Mouse (Mus musculus) cerebellum, postnatal 10 days (tissue): ENCODE data around the gene Fn3krp.

Experiments used
- DNase-seq, 2 experiments: peaks; one replicate each; pipeline ENCODE4 v3.0.0; 2021; ENCODE audit warnings: mixed read lengths in 2 of 2

The Fn3krp gene

DNA sequence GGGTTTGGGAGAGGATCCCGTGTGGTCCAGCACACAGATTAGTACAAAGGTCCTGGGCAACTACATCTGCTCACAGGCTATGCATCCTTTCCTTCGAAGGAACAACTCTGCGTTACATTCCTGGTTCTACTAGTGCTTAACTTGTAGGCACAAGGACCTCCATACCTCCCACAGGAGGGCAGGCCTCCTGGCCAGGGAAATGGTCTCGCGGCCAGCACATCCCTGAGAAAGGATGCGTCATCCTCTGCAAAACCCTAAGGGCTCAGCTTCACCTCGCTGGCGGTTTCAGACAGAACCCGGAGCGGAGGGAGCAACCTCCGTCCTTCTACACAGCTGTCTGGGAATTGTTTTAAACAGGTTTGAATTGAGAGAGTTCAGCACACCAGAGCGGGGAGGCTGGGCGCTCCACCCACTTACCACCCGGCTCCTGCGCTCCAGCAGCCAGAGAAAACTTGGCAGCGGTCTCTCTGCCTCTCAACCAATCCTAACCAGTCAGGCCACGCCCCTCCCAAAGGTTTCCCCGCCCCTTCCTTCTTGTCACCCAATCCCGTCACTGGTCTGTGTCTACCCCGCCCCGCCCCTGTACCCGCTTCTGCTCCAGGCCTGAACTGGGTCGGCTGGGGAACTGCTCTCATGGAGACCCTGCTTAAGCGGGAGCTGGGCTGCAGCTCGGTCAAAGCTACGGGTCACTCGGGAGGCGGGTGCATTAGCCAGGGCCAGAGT is at the start of gene Fn3krp:
Gene Fn3krp (plus strand): TSS at position 572 of the 723 bp plus-strand sequence.
- DNase-seq: peak; percentile 100

DNA sequence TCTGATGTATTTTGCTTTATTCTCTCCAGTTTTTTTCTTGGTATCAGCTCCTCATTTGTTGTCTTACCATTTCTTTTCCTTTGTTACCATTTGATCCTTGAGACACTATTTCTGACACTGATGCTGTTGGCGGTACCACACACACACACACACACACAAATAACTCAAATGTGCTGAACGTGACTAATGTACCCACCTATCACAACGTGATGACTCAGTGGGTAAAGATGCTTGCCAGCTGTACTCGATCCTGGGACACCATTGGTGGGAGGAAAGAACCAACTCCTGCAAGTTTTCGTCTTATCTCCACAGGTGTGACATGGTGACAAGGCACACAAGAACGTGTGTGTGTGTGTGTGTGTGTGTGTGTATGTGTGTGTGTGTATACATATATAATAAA is 47.9 kb upstream of the Fn3krp start:
- no peak for DNase-seq

DNA sequence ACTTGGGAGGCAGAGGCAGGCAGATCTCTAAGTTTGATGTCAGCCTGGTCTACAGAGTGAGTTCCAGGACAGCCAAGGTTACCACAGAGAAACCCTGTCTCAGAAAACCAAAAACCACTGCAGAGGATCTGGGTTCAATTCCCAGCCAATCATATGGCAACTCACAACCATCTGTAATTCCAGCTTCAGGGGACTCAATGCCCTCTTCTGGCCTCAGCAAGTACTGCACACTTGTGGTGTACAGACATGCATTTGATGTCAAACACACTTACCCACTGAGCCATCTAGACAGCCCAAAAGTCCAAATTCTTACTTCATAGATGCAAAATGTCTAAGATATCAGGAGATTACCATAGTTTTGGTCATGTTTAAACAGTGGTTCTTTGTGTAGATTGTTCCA is 42.6 kb upstream of the Fn3krp start:
- DNase-seq: no peak

DNA sequence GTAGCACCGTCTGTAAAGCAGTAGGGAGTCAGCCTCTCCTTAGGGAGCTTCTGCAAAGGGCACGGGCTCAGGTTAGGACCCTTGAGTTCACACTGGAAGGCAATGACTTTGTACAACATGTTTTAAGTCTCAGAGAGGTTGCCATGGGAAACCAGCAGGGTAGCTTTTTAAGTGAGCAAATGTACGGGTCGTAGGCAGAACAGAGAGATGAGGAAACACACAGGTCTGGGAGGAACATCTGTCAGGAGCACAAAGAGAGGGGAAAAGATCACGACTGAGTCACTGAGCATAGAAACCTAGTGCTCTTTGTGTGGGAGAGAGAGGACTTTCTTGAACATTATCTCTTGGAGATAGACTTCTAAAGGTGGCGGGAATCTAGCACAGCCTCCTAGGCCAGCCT is 40.9 kb upstream of the Fn3krp start:
- no peak for DNase-seq

DNA sequence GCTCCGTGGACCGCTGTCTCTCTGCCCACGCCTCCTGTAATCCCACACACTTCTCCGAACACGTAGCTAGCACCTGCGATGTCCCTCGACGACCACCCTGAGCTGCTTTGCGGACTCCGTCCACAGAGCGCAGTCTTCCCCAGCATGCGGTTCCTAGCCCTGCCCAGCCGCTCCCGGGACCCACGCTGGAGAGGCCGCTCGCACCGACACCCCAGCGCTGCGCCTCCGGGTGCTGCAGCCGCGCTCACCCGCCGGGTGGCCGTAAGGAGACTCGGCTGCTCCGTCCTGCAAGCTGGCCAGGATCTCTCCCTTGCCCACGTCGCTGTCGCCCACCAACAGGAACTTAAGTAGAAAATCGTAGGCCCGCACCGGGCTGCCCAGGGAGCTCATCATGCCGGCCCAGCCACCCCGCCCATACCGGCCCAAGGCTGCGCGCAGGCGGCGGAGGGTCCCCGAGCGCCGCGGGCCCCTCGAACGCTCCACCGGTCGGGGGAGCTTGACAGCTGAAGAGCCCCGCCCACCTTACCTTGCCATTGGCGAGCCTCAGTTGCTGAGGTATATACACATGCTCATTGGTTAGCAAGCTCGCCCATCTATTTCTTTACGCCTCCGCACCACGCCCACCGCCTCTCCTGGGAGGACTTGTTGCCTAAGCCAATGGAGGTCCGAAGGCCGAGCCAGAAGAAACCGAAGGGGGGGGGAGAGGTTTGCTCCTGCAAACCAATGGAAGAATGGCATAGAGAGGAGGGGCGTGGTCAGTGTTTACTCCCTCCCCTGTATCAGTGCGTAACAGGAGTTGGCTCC is 33.2 kb upstream of the Fn3krp start, which contains the start of gene Rab40b:
Gene Rab40b (minus strand): TSS at position 502 of the 804 bp plus-strand sequence.
- DNase-seq: peak; percentile 95 to 96

DNA sequence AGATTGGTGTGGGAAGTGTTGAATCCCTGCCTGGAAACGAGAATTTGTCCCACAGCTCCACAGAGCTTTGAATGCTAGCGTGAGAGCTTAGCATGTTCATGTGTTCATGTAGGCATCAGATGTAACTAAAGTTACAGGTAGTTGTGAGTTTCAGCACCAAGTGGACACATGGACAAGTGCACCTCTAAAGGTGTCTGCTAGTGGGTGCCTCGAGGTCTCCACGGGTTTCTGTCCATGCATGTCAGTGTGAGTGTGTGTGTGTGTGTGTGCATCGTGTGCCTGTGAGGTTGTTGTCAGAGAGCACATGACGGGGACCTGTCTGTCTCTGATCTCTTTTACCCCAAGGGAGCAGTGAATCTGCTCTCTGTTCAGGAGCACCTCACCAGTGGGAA is 32.7 kb upstream of the Fn3krp start:
- DNase-seq: no peak

DNA sequence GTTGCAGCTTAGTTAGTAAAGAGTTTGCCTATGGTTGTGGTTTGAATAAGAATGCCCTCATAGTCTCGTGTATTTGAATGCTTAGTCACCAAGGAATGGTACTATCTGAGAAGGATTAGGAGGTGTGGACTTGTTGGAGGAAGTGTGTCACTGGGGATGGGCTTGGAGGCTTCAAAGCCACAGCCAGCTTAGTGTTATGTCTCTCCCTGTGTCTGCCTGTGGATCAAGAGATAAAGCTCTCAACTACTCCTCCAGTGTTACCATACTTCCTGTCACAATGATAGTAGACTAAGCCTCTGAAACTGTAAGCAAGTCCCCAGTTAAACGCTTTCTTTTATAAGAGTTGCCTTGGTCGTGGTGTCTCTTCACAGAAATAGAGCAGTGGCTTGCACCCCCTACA is 30.4 kb upstream of the Fn3krp start:
- no peak for DNase-seq

DNA sequence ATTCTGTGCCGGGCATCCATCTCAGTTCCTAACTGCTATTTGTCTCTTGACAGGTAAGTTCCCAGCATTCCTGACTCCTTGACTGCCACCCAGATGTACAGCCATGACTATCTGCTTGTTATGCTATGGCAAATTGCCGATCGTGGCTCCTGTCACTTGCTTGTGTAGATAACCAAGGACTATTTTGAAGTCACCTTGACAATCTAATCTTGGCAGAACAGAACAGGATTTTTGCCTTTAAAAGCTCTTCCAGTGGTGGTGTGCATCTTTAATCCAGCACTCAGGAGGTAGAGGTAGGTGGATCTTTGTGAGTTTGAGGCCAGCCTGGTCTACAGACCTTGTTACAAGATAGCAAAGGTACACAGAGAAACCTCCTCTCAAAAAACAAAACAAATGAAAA is 28.8 kb upstream of the Fn3krp start:
- no peak for DNase-seq

DNA sequence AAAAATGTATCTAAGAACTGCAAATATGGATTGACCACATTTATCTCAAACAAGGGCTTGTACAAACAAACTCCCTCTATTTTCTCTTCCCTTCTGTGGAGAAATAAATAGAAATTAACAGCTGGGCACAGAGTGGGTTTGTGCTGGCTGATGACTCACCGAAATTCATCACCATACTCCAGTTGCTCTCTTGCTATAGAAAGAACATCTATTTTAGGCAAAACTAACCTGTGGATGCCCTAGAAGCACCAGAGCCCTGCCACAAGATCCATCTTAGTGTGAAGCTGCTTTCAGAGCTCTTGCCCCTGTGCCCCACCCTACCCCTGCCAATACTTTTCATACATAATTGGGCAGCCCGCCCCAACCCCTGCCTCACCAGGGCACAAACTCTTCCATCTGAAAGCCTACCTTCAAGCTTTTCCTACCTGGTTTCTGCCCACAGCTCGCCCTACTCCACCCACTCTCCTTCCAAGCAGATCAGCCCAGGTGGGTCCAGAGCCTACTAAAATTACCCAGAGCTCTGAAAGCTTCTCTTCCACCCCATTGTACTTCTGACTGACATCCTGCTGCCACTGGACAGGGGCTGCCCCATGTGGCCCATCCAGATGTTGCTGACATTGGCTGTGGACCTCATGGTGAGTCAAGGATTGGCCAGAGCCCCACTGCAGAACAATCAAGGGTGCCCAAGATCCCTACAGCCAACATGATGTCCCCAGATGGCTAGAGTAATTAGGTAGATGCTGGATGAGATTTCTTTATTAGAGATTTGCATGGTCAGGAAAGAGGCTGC is 13.6 kb upstream of the Fn3krp start:
- DNase-seq: no peak

DNA sequence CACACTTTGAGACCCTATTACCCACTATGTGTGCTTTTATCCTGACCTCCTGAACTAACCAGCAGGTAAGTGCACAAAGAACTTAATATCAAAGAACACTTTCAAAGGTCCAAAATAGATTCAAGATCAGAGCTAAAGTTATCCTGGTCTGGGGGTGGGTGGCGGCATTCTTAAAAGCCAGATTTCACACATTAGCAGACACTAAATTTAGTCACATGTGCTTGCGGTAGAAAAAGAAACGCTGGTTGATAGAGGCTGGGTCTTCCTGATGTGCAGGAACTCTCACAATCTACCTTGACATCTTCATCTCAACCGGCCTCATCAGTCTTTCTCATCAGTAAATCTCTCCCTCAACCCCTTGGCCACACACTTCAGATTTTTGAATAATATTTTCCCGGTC is 6.4 kb upstream of the Fn3krp start:
- DNase-seq: no peak

DNA sequence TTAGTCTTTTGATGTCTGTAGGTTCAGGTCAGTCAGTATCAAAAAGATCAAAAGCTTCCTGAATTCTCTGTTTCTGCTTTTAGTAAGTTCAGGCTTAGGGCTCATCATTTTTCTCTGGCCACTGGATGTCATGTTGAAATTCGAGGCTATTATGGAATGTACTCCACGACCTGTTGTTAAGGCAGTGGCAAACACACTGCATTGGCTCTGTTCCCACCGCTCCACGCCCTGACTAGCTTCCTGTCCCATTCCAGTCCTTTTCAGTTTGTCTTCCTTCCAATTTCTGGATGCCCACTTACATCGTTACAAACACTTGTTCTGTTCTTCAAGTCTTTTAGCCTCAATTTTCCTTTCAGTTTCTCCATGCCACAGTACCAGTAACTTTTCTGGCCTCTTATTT is 5.8 kb upstream of the Fn3krp start:
- no peak for DNase-seq

DNA sequence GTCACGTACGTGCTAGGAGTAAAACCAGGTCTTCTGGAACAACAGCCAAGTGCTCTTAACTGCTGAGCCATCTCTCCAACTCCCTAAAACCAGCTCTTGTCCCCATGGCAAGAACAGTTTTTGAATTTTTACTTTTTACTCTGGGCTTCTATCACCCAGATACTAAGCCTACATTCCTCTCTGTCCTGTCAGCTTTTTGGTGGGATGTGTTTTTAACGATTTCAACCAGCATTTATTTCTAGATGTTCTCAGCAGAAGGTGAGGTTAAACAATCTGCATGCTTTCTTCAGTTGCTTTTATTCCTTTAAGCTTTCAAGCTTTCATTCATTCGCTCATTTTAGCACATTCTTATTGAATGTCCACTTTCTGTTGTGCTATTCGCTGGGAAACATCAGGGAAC is 3.2 kb upstream of the Fn3krp start:
- DNase-seq: no peak

DNA sequence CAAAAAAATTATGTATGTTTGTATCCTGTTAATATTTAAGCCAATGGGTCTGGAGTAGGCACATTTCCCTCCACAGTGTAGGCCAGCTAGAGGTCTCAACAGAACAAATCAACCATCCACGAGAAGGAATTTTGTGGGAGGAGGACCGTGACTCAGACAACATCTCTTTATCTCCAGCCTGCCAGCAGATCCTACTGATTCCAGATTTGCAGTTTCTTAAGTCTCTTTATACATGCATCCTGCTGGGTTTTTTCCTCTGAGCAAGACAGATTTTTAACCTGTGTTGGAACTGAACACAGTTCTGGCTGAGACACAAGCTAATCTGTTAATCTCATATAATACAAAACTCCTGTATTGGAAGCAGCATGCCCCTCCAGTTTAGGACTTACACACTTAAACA is 2.3 kb upstream of the Fn3krp start:
- no peak for DNase-seq

DNA sequence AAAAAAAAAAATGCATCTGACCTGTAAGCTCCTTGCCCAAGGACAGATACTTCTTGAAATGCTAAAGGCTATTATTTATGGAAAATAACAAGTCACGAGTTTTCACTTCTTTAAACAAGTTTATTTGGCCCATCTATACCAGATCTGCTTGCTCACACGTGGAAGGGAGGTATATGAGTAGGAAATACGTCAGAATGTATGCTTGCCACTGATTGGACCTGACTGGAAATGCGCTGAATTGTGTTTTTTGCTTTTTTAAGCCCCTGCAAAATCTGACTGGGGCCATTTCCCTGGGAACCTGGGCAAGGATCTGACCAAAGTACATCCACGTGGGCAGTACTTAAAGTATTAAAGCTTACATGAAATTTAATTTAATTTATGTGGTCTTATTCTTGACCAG is 822 bp upstream of the Fn3krp start:
- no peak for DNase-seq

DNA sequence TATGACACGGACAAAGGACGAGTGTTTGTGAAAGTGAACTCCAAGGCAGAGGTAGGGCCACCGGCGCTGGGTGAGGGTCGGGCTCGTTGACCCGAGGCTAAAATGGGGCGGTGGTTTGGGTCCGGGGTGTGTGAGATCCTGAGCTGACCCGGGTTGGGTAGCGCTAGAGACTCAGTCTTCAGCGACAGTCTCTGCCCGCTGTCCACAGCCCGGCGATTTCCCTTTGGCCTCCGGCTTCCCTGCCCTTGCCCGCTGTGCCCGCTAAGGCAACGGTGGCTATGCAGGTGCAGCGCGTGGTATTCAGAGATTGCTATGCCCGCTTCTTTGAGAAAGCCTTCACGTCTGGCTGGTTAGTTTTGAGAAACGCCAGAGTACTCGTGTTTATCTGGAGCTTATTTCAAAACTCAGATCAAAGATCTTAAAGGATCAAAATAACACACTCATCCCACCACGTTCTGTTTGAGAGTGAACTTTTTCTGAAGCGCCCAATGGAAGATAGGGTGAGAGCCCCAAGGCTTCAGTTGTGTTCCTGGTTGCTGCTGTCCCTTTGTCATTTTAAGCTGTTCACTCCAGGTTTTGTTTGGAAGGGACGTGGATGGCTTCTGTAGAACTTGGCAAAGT is 462 bp downstream of the Fn3krp start:
- DNase-seq: no peak

DNA sequence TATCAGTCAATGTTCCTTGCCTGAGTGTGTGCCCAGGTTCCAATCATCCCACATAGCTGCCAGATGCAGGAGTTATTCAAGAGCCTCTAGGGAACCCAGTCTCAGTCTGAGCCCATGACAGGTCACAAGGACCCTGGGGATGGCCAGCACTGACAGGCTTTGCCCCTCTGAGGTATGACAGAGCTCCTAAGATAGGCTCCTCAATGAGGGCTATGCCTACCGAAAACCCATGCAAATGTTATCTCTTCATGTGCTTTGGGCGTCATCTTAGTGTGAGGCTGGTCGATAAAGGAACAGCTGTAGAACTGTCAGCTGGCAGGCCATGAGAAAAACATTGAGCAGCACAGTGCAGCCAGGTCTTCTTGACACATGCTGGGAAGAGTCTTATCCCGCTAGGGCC is 12.2 kb downstream of the Fn3krp start:
- no peak for DNase-seq

DNA sequence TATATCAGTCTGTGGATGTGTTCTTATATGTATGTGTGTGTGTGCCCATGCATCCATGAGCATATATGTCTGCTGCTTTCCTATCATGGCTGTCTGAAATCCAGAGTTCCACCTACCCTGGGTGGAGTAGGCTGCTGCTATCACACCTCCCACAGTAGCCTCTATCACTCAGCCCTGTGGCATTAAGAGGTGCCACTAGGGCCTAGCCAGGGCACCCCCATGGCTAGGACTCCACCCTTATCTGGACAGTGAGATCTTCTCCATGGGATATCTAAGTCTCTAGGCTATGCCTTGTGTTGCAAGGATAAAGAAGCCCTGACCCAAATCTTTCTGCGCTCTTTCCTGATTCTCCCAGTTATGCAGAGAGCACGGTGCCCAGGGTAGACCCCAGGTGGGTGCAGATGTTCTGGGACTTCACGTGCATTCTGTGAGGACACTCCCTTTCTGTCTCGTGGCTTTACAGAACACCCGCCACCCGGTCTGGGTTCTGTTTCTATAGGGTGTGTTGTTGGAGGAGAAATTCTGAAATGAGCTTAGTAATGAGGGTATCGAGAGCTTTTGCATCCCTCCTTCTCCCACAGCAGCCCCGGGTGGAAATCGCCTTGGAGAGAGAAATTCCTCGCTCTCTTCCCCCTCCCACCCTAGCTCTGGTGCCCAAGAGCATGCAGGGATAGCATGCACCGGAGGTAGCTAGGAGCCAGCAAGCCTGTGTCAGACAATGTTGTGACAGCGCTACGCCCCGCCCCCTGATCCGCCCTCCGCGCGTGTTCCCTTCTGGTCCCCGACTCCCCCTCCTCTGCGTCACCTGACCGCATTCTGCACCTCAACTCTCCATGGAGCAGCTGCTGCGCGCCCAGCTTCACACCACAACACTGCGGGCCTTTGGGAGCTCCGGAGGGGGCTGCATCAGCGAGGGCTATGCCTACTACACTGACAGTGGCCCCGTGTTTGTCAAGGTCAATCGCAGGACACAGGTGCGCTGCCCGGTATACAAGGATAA is 13.3 kb downstream of the Fn3krp start, which contains the start of gene Fn3k:
Gene Fn3k (plus strand): TSS at position 758 of the 1,000 bp plus-strand sequence.
- DNase-seq: peak; percentile 96 to 97

DNA sequence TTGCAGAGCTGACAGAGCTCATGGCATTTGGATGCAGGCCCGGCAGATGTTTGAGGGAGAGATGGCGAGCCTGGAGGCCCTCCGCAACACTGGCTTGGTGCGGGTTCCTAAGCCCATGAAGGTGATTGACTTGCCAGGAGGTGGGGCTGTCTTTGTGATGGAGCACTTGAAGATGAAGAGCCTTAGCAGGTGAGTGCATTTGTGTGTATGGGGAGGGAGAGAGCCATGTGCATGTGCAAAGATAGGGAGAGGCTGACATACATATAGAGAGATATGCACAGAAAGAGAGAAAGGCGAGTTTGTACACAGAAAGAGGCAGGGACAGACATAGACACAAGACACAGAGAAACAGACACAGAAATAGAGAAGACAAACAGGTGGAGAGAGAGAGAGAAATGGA is 16.0 kb downstream of the Fn3krp start:
- DNase-seq: no peak

DNA sequence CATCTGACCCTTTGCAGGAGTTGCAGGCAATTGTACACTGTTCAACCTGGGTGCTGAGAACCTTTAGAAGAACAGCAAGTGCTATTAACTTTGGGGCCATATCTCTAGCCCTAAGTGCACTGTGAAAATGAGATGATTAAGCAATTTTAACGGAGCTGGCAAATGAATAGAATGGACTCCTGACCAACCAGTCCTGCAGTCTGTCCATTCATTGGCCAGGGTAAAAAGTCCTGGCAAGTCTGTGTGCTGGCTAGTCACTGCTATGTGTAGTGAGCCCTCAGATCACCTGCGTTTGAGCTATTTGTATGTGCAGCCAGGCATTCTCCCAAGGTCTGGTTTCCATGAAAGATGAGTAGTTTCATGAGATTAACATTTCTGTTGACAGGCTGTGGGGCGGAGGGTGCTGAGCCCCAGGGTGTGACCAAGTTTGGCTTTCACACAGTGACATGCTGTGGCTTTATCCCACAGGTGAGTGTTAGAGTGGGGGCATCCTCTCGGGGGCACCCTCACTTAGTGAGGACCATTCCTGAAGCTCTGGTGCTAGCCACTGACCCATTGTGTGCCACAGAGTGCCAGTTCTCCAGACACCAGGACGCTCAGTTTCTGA is 18.6 kb downstream of the Fn3krp start:
- DNase-seq: no peak

DNA sequence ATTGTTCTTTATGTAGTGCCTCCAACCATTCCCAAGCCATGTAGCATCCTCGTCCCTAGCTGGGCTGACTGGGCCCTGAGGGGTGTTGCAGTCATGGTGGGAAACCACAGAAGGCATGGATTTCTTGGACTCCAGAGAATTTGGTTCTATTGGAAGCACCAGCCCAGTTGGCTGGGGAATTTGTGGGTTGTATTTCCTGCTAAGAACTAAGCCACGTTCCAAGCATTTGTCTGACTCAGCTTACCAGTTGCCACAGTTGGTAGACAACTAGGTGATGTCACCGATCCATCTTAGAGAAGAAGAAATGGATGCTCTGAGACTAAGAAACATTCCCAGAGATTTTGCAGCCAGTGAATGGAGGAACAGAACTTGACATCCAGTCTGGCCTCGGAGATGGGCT is 20.5 kb downstream of the Fn3krp start:
- no peak for DNase-seq

DNA sequence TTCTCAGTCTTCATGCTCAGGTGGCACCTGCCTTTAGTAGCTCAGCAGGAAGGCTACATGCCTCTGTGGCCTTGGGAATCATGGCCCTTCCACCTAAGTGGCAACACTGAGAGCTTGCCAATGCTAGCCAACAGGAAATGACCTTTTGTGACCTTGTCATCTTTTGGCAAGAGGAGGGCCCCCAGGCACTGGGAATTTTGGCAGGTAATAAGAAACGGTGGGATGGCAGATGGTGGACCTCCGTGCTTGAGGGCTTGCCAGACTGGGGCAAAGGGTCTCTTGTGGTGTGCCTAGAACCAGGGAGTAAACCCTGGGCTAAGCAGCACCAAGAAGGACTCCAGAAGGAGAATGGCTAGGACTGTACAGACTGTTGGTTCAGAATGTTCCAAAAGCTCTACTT is 20.9 kb downstream of the Fn3krp start:
- peak; percentile 63 to 72 for DNase-seq
